Mouse (Mus musculus) limb, embryonic 14.5 days (tissue): ENCODE measurements around the gene Cbfa2t2. TPM values are rescaled to one million over a fixed set of nuclear protein-coding genes. Genes with fewer than 3 reads are reported as not detected.

Experiments used
- ATAC-seq: fragments of 200-750 bp; cut with Nextera tagmentation; 2 replicates; pipeline ENCODE4 v1.8.0; 2017; ENCODE audit warnings: low read depth, moderate number of reproducible peaks, moderate TSS enrichment; ENCODE audit not compliant: low FRiP score
- DNase-seq: peaks from one replicate; pipeline ENCODE4 v3.0.0-alpha.2; 2015; ENCODE audit warnings: low spot score
- H3K27ac ChIP-seq: fragments of 300-500 bp; sonication (generic); replicated peaks from 2 replicates; pipeline ENCODE4 v1.5.1; 2014; ENCODE audit warnings: low read depth, mild to moderate bottlenecking, low read length, moderate library complexity, mixed read lengths
- H3K27me3 ChIP-seq: fragments of 300-500 bp; sonication (generic); 2 replicates; pipeline ENCODE4 v1.6.1; 2014; ENCODE audit warnings: low read length, mixed read lengths; ENCODE audit not compliant: control insufficient read depth, insufficient read depth
- H3K36me3 ChIP-seq: fragments of 300-500 bp; sonication (generic); 2 replicates; pipeline ENCODE4 v1.6.1; 2014; ENCODE audit warnings: mild to moderate bottlenecking, low read length, moderate library complexity, mixed read lengths; ENCODE audit not compliant: control insufficient read depth, insufficient read depth
- H3K4me1 ChIP-seq: fragments of 300-500 bp; sonication (generic); 2 replicates; pipeline ENCODE4 v1.6.1; 2014; ENCODE audit warnings: antibody characterized with exemption, low read length, mixed read lengths; ENCODE audit not compliant: control insufficient read depth, insufficient read depth
- H3K4me2 ChIP-seq: fragments of 300-500 bp; sonication (generic); replicated peaks from 2 replicates; pipeline ENCODE4 v1.6.1; 2014; ENCODE audit warnings: low read depth, mild to moderate bottlenecking, low read length, moderate library complexity; ENCODE audit not compliant: severe bottlenecking
- H3K4me3 ChIP-seq: fragments of 300-500 bp; sonication (generic); replicated peaks from 2 replicates; pipeline ENCODE4 v1.5.1; 2014; ENCODE audit warnings: low read length
- H3K9ac ChIP-seq: fragments of 300-500 bp; sonication (generic); 2 replicates; pipeline ENCODE4 v1.6.1; 2014; ENCODE audit warnings: mild to moderate bottlenecking, low read depth, low read length, moderate library complexity; ENCODE audit not compliant: severe bottlenecking
- H3K9me3 ChIP-seq: fragments of 300-500 bp; sonication (generic); 2 replicates; pipeline ENCODE4 v1.6.1; 2016; ENCODE audit warnings: low read length; ENCODE audit not compliant: control insufficient read depth
- POLR2A ChIP-seq: fragments of 200-500 bp; IDR thresholded peaks from 2 replicates; pipeline ENCODE4 v1.8.0; 2012; ENCODE audit warnings: inconsistent platforms, mild to moderate bottlenecking, moderate library complexity, borderline replicate concordance; ENCODE audit not compliant: insufficient read depth, insufficient read length; ENCODE audit errors: extremely low read depth
- WGBS: fragments of 180-500 bp; shearing (Covaris S2); extraction: QIAGEN DNeasy Blood & Tissue Kit; methylation state at CpG from one replicate; pipeline ENCODE4 v1.1.7; 2014; 5-methylcytosine and 5-hydroxymethylcytosine counted together
- polyA plus RNA-seq, 2 experiments: library from polyadenylated mRNA; depleted of rRNA in 1 of 2; stranded (reverse) in 1 of 2; unstranded in 1 of 2; fragments of >200 nt; fragmentation: Nextera tagmentation in 1 of 2; extraction: Ambion mirVana in 1 of 2; gene quantifications; 2 replicates each; pipeline versions ENCODE4 v1.2.1 to v1.2.3; 2012 to 2014

Gene Cbfa2t2
- polyA plus RNA-seq, 2 experiments, result 26.4 to 35.7 TPM

DNA sequence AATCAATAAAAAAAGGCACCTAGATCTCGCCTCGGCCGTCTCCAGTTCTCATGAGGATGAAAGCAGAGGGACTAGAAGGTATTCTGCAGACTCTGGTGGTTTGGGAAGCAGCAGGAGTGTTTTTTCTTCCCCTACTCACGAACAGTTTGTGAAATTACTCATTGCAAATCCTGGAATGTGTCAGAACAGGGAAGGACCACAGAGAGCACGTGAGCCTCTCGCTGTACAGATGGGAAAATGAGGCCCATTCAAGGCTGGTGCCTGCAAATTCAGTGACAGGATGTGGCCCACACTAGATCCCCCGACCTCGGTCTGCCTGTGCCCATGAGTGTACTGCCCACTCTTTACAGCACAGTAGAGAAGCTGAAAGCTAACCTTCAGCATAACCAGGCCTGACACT is 135.7 kb downstream of the Cbfa2t2 start:
- Histone ChIP-seq H3K9me3 (no peaks in the 10 kb centered on the region), H3K27me3 (no peaks in the 10 kb centered on the region), H3K27ac (peak overlapping the region; percentile 67), H3K36me3 (no peaks in the 10 kb centered on the region), H3K9ac (no peak overlapping the region), H3K4me3 (no peak overlapping the region), H3K4me1 (peaks cover 23% of the 10 kb centered on the region), H3K4me2 (no peak overlapping the region)
- ATAC-seq, result no peak
- WGBS, result 60% methylated on average over 8 of the region's 8 CpGs
- DNase-seq, result peak; percentile 28
- no peak for TF ChIP-seq POLR2A

- Histone ChIP-seq H3K4me3 (no peak overlapping the region), H3K9me3 (no peaks in the 10 kb centered on the region), H3K36me3 (no peaks in the 10 kb centered on the region), H3K4me2 (no peak overlapping the region), H3K27ac (no peak overlapping the region), H3K27me3 (no peaks in the 10 kb centered on the region), H3K9ac (no peak overlapping the region), H3K4me1 (peaks cover 16% of the 10 kb centered on the region)
- DNase-seq (no peak), ATAC-seq (no peak)
- TF ChIP-seq POLR2A, result no peak
- WGBS, result 81% methylated on average over 3 of the region's 3 CpGs
Measured at GRCm38 (mm10) chr2:154572996-154573395, 136.7 kb downstream of the Cbfa2t2 start.

DNA sequence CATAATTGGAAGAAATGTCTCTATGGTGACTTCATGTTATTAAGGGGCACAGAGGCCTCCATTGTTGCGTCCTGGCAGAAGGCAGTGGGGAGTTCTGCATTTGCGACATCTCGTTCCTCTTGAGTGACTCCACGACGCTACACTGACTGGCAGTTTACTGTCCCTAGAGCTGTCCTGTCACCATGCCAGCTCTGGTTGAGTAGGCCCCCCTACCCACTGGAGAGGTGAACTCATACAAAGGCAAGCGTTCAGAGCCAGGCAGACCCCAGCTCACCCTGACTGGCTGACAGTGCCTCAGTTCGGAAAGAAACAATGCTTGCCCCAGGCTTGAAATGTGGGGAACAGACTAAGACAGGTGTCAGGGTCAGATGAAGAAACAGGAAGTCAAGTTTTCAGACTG is 138.0 kb downstream of the Cbfa2t2 start:
- H3K36me3 ChIP-seq, result no peaks in the 10 kb centered on the region
- no peaks in the 10 kb centered on the region for H3K9me3 ChIP-seq
- ATAC-seq (no peak), DNase-seq (no peak)
- H3K27me3 ChIP-seq, result no peaks in the 10 kb centered on the region
- H3K4me2 ChIP-seq, result no peak overlapping the region
- TF ChIP-seq POLR2A, result no peak
- no peak overlapping the region for H3K27ac ChIP-seq
- no peak overlapping the region for H3K4me3 ChIP-seq
- 73% methylated on average over 7 of the region's 7 CpGs for WGBS
- H3K4me1 ChIP-seq, result peaks cover 6% of the 10 kb centered on the region; the same call in 1 of the 2 replicates
- no peak overlapping the region for H3K9ac ChIP-seq

GRCm38 (mm10) chr2:154576876-154577743 is 140.8 kb downstream of the Cbfa2t2 start:
- TF ChIP-seq POLR2A, result no peak

DNA sequence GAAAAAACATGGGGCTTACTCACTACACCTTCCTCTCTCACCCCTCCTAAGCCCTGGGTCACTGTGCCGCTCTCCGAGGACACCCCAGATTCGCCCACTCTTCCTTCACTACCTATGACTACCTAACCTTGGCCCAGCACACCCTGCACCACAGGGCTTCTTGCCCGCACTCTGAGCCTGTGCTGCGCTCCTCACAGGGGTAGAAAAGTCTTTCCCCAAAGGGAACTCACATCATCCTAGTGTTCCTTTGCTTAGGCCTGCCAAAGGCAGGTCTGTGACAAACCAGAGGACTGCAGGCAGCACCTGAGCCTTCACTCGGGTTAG is 141.4 kb downstream of the Cbfa2t2 start:
- H3K27ac ChIP-seq, result no peak overlapping the region
- no peak for TF ChIP-seq POLR2A
- H3K9me3 ChIP-seq, result no peaks in the 10 kb centered on the region
- H3K36me3 ChIP-seq, result no peaks in the 10 kb centered on the region
- H3K4me3 ChIP-seq, result no peak overlapping the region
- no peak overlapping the region for H3K4me2 ChIP-seq
- H3K9ac ChIP-seq, result no peak overlapping the region
- DNase-seq (no peak), ATAC-seq (no peak)
- no peaks in the 10 kb centered on the region for H3K27me3 ChIP-seq
- H3K4me1 ChIP-seq, result no peaks in the 10 kb centered on the region
- 82% methylated on average over 6 of the region's 6 CpGs for WGBS

More at GRCm38 (mm10) chr2:154576876-154577743, 140.8 kb downstream of the Cbfa2t2 start:
- Histone ChIP-seq H3K27ac (no peak overlapping the region), H3K9me3 (no peaks in the 10 kb centered on the region), H3K4me3 (no peak overlapping the region), H3K9ac (no peak overlapping the region), H3K4me2 (no peak overlapping the region), H3K27me3 (no peaks in the 10 kb centered on the region), H3K4me1 (no peaks in the 10 kb centered on the region), H3K36me3 (no peaks in the 10 kb centered on the region)
- DNase-seq (no peak), ATAC-seq (no peak)
- 56% methylated on average over 12 of the region's 12 CpGs for whole genome bisulfite sequencing
